Mouse (Mus musculus) myocyte (in vitro differentiated cells): ENCODE measurements around the gene Ppp1r13l.

Experiments
- CEBPB ChIP-seq: IDR thresholded peaks from 2 replicates; pipeline ENCODE4 v1.6.1; 2011; ENCODE audit warnings: mild to moderate bottlenecking, moderate library complexity; ENCODE audit not compliant: poor library complexity, insufficient read depth, severe bottlenecking
- E2F4 ChIP-seq: IDR thresholded peaks from one replicate; pipeline ENCODE4 v1.6.1; 2011; ENCODE audit warnings: mild to moderate bottlenecking, control low read depth, moderate library complexity; ENCODE audit not compliant: insufficient read depth
- MYOD1 ChIP-seq, 3 experiments: IDR thresholded peaks; one replicate each; pipeline ENCODE4 v1.6.1; 2011; ENCODE audit warnings: control low read depth in 2 of 3, low read depth in 2 of 3, mild to moderate bottlenecking in 2 of 3, moderate library complexity in 1 of 3; ENCODE audit not compliant: insufficient read length in 2 of 3, control insufficient read depth in 1 of 3
- POLR2A ChIP-seq: IDR thresholded peaks from one replicate; pipeline ENCODE4 v1.6.1; 2011; ENCODE audit warnings: low read depth, mild to moderate bottlenecking, control low read depth, moderate library complexity; ENCODE audit not compliant: insufficient read length
- POLR2AphosphoS2 ChIP-seq: IDR thresholded peaks from one replicate; pipeline ENCODE4 v1.6.1; 2011; ENCODE audit warnings: low read depth, control low read depth; ENCODE audit not compliant: insufficient read length
- REST ChIP-seq: IDR thresholded peaks from one replicate; pipeline ENCODE4 v1.6.1; 2011; ENCODE audit warnings: mild to moderate bottlenecking, control low read depth, moderate library complexity; ENCODE audit not compliant: insufficient read depth, insufficient read length
- TCF12 ChIP-seq: IDR thresholded peaks from one replicate; pipeline ENCODE4 v1.6.1; 2011; ENCODE audit warnings: mild to moderate bottlenecking, control low read depth; ENCODE audit not compliant: poor library complexity, insufficient read depth, severe bottlenecking

GRCm38 (mm10) chr7:19341761-19342409 is 17.7 kb upstream of the Ppp1r13l start:
- peak; percentile 56 for TF ChIP-seq POLR2AphosphoS2
- no peak for TF ChIP-seq CEBPB
- no peak for TF ChIP-seq POLR2A
- no peak for TF ChIP-seq TCF12
- TF ChIP-seq MYOD1 (IDR thresholded peaks at IDR 0.05; ENCODE audit: control insufficient read depth in 1 of 3, insufficient read length in 2 of 3, low read depth in 2 of 3), result peak in 1 of 3 experiments; percentile 7
- no peak for TF ChIP-seq E2F4
- TF ChIP-seq REST, result no peak
